ENCODE assay signal across 30 mouse cellular contexts in genomic region chr4:115497466-115497865, GRCm38 (mm10). TPM values are rescaled to one million over a fixed set of nuclear protein-coding genes. Genes with fewer than 3 reads are reported as not detected.
DNase-seq lines count a peak whose midpoint lies in the region; ATAC-seq lines count a peak whose summit lies in the region.
"Had no signal": no experiment of that assay in that cellular context is flagged by ENCODE, and none has a peak within 500 bp of the region (broad histone marks: within the 10 kb centered on the region; RNA-seq: fewer than 3 reads in every experiment).

No protein-coding gene starts in this region.

- DNase-seq in adrenal gland, adult 2 months: peak; percentile 3
- no peak for DNase-seq in adrenal gland, postnatal 14 days
- DNase-seq in kidney, adult 9 months: peak; percentile 85
- DNase-seq in kidney, postnatal 10 days: no peak
- DNase-seq in liver: no peak
- no peak for DNase-seq in c-Kit-positive CD71-positive TER-119-positive erythroid progenitor cells, embryonic 14.5 days (ENCODE audit: low spot score)
- DNase-seq: adrenal gland, postnatal 25 days; B cell, adult 2 months; cerebellum, adult 11 months; cerebellum, adult 8-10 months; cerebellum, postnatal 14 days; embryo, embryonic 11 days; gastrocnemius, adult 2 months; gastrocnemius, postnatal 25 days had no signal

- no peak overlapping the region for H3K27ac ChIP-seq in liver, embryonic 16.5 days (ENCODE audit: low read length)
- H3K27ac ChIP-seq: embryonic facial prominence, embryonic 15.5 days; forebrain, embryonic 10.5 days; gastrocnemius, adult 2 months; hindbrain, embryonic 10.5 days; hindbrain, embryonic 14.5 days had no signal

- no peaks in the 10 kb centered on the region for H3K9me3 ChIP-seq in liver, embryonic 16.5 days (replicated peaks; ENCODE audit: control insufficient read depth, low read length)
- H3K9me3 ChIP-seq: embryonic facial prominence, embryonic 15.5 days; forebrain, embryonic 10.5 days; G1E; heart, embryonic 12.5 days; hindbrain, embryonic 10.5 days had no signal

- H3K36me3 ChIP-seq in liver, embryonic 16.5 days (ENCODE audit: control insufficient read depth, insufficient read depth): no peaks in the 10 kb centered on the region
- H3K36me3 ChIP-seq: embryonic facial prominence, embryonic 15.5 days; forebrain, embryonic 10.5 days; G1E; heart, embryonic 12.5 days; hindbrain, embryonic 10.5 days had no signal

- H3K9ac ChIP-seq in liver, embryonic 16.5 days (ENCODE audit: low read depth, low read length): no peak overlapping the region
- H3K9ac ChIP-seq: embryonic facial prominence, embryonic 15.5 days; heart, embryonic 12.5 days; hindbrain, embryonic 14.5 days had no signal

- no peak overlapping the region for H3K4me2 ChIP-seq in liver, embryonic 16.5 days (ENCODE audit: low read depth, low read length)
- H3K4me2 ChIP-seq: embryonic facial prominence, embryonic 15.5 days; heart, embryonic 12.5 days; hindbrain, embryonic 14.5 days had no signal

- 42% methylated on average over 3 of the region's 3 CpGs for WGBS in liver, embryonic 16.5 days (ENCODE audit: insufficient replicate concordance)

- H3K4me1 ChIP-seq in liver, embryonic 16.5 days (ENCODE audit: control insufficient read depth, low read depth, low read length): no peaks in the 10 kb centered on the region
- H3K4me1 ChIP-seq: embryonic facial prominence, embryonic 15.5 days; forebrain, embryonic 10.5 days; heart, embryonic 12.5 days; hindbrain, embryonic 10.5 days had no signal

- peak; percentile 74 for ATAC-seq in liver, embryonic 16.5 days (ENCODE audit: low read depth)
- ATAC-seq: CD4-positive, CD25-positive, alpha-beta regulatory T cell, adult 4 months; forebrain, embryonic 14.5 days had no signal

- no peak overlapping the region for H3K4me3 ChIP-seq in liver, embryonic 16.5 days (ENCODE audit: low read depth, low read length)
- H3K4me3 ChIP-seq: embryonic facial prominence, embryonic 15.5 days; erythroblast, embryonic 14.5 days; forebrain, embryonic 10.5 days; gastrocnemius, adult 2 months; heart, embryonic 12.5 days; hindbrain, embryonic 10.5 days had no signal

- H3K27me3 ChIP-seq in liver, embryonic 16.5 days (ENCODE audit: control insufficient read depth, insufficient read depth, low read depth, low read length): no peaks in the 10 kb centered on the region
- H3K27me3 ChIP-seq: embryonic facial prominence, embryonic 15.5 days; heart, embryonic 12.5 days had no signal

RNA-seq across cellular contexts. Expression of gene Cyp4a14, which starts 1.5 kb away (rescaled TPM):
- total RNA-seq in adrenal gland, adult 2 months (2021): 1 to 10 TPM in 1 of 2 experiments, not detected in 1; 1.1 TPM
- polyA plus RNA-seq in adrenal gland, adult 2 months (2012; rRNA removed): 0.09 TPM in 1 of 2 replicates, not detected in the other
- 2.8 and 25.3 TPM in 2 replicates for total RNA-seq in adrenal gland, postnatal 14 days (2021)
- polyA plus RNA-seq in liver, embryonic 16.5 days (2015; fragmentation: Nextera tagmentation; extraction: Ambion mirVana): 0.09 and 0.11 TPM in 2 replicates
- total RNA-seq: adrenal gland, postnatal 25 days; common myeloid progenitor, adult 5-6 weeks; G1E; gastrocnemius, adult 2 months; gastrocnemius, postnatal 25 days; granulocyte monocyte progenitor cell, adult 5-6 weeks; heart, adult 8-10 months; heart, postnatal 25 days had no signal
- polyA plus RNA-seq: CD4-positive, CD25-positive, alpha-beta regulatory T cell, adult 4 months; embryonic facial prominence, embryonic 11.5 days; embryonic facial prominence, embryonic 15.5 days; erythroblast, embryonic 14.5 days; forebrain, embryonic 10.5 days; forebrain, embryonic 14.5 days; G1E; heart, embryonic 12.5 days; heart, embryonic 16.5 days; hindbrain, embryonic 10.5 days; hindbrain, embryonic 14.5 days had no signal

RNA-seq across cellular contexts. Expression of gene Cyp4a10, which starts 20.6 kb away (rescaled TPM):
- 1 to 10 TPM in 1 of 2 experiments, under 1 TPM in 1; 0.17 to 2.6 TPM for total RNA-seq in adrenal gland, adult 2 months (2021)
- polyA plus RNA-seq in adrenal gland, adult 2 months (2012; rRNA removed): 0.12 TPM in 1 of 2 replicates, not detected in the other
- total RNA-seq in adrenal gland, postnatal 14 days (2021): 0.53 and 1.3 TPM in 2 replicates
- polyA plus RNA-seq in liver, embryonic 16.5 days (2015; fragmentation: Nextera tagmentation; extraction: Ambion mirVana): 0.08 and 0.31 TPM in 2 replicates
- total RNA-seq: adrenal gland, postnatal 25 days; common myeloid progenitor, adult 5-6 weeks; gastrocnemius, adult 2 months; gastrocnemius, postnatal 25 days; granulocyte monocyte progenitor cell, adult 5-6 weeks; heart, postnatal 25 days had no signal
- polyA plus RNA-seq: CD4-positive, CD25-positive, alpha-beta regulatory T cell, adult 4 months; embryonic facial prominence, embryonic 11.5 days; embryonic facial prominence, embryonic 15.5 days; erythroblast, embryonic 14.5 days; forebrain, embryonic 10.5 days; forebrain, embryonic 14.5 days; G1E; heart, embryonic 12.5 days; heart, embryonic 16.5 days; hindbrain, embryonic 10.5 days; hindbrain, embryonic 14.5 days had no signal

RNA-seq across cellular contexts. Expression of gene Cyp4a30b, which starts 45.1 kb away (rescaled TPM):
- total RNA-seq in adrenal gland, adult 2 months (2021): not detected
- polyA plus RNA-seq in adrenal gland, adult 2 months (2012; rRNA removed): not detected in 2 replicates
- not detected in 2 replicates for total RNA-seq in adrenal gland, postnatal 14 days (2021)
- not detected in 2 replicates for polyA plus RNA-seq in liver, embryonic 16.5 days (2015; fragmentation: Nextera tagmentation; extraction: Ambion mirVana)
- total RNA-seq: adrenal gland, postnatal 25 days; common myeloid progenitor, adult 5-6 weeks; G1E; gastrocnemius, adult 2 months; gastrocnemius, postnatal 25 days; granulocyte monocyte progenitor cell, adult 5-6 weeks; heart, adult 8-10 months; heart, postnatal 25 days had no signal
- polyA plus RNA-seq: CD4-positive, CD25-positive, alpha-beta regulatory T cell, adult 4 months; embryonic facial prominence, embryonic 11.5 days; embryonic facial prominence, embryonic 15.5 days; erythroblast, embryonic 14.5 days; forebrain, embryonic 10.5 days; forebrain, embryonic 14.5 days; G1E; heart, embryonic 12.5 days; heart, embryonic 16.5 days; hindbrain, embryonic 10.5 days; hindbrain, embryonic 14.5 days had no signal

Comparison
In these comparisons a context has a peak if more than half of its experiments do, and no peak if none do; other contexts are left out.
1. DNase-seq: peak in adrenal gland, adult 2 months (single experiment) and kidney, adult 9 months (single experiment); none in adrenal gland, postnatal 14 days (single experiment), kidney, postnatal 10 days (single experiment), liver (single experiment) and c-Kit-positive CD71-positive TER-119-positive erythroid progenitor cells, embryonic 14.5 days (single experiment).